Mouse (Mus musculus) frontal cortex, postnatal 36 days (tissue): ENCODE data around the gene Narfl.
"Not testable (repeated sequence)": the region's sequence is repeated elsewhere in the genome, so short reads cannot be mapped to it uniquely, and the experiment has no call there.

Experiments used
- DNase-seq, 2 experiments: peaks; one replicate each; pipeline ENCODE4 v3.0.0; 2022; ENCODE audit warnings: low spot score in 2 of 2

Narfl gene

GRCm38 (mm10) chr17:25773549-25774120 is at the start of gene Narfl:
Gene Narfl (plus strand): TSS chr17:25773776.
- DNase-seq: peak; percentile 99

- no peak for DNase-seq
Observed at GRCm38 (mm10) chr17:25723919-25724318, 49.7 kb upstream of the Narfl start.

GRCm38 (mm10) chr17:25725264-25725663 is 48.3 kb upstream of the Narfl start:
- no peak for DNase-seq

- DNase-seq: peak; percentile 98 to 100
Observed at GRCm38 (mm10) chr17:25727265-25728008, 46.1 kb upstream of the Narfl start, which contains the start of the genes Chtf18 and Rpusd1. Gene Chtf18 (minus strand): TSS chr17:25727419. Gene Rpusd1 (plus strand): TSS chr17:25727670.

- DNase-seq: no peak
Observed at GRCm38 (mm10) chr17:25728009-25728270, 45.6 kb upstream of the Narfl start.

GRCm38 (mm10) chr17:25732082-25732481 is 41.5 kb upstream of the Narfl start:
- peak; percentile 83 to 90 for DNase-seq

- no peak for DNase-seq
Observed at GRCm38 (mm10) chr17:25735246-25735645, 38.3 kb upstream of the Narfl start.

GRCm38 (mm10) chr17:25735745-25736144 is 37.8 kb upstream of the Narfl start, which contains the start of gene Mslnl:
Gene Mslnl (plus strand): TSS chr17:25736042.
- DNase-seq: no peak

GRCm38 (mm10) chr17:25738861-25739260 is 34.7 kb upstream of the Narfl start:
- DNase-seq: no peak

GRCm38 (mm10) chr17:25741471-25741870 is 32.1 kb upstream of the Narfl start:
- not testable (repeated sequence) for DNase-seq

GRCm38 (mm10) chr17:25743831-25744230 is 29.7 kb upstream of the Narfl start:
- DNase-seq: no peak

GRCm38 (mm10) chr17:25744311-25744710 is 29.3 kb upstream of the Narfl start:
- DNase-seq: no peak

- DNase-seq: no peak
Observed at GRCm38 (mm10) chr17:25748238-25748637, 25.3 kb upstream of the Narfl start.

- no peak for DNase-seq
Observed at GRCm38 (mm10) chr17:25749314-25749713, 24.3 kb upstream of the Narfl start.

GRCm38 (mm10) chr17:25751446-25751845 is 22.1 kb upstream of the Narfl start:
- DNase-seq: peak in 1 of 2 experiments; percentile 21

GRCm38 (mm10) chr17:25754241-25754640 is 19.3 kb upstream of the Narfl start, which contains the start of gene Msln:
Gene Msln (minus strand): TSS chr17:25754378.
- DNase-seq: no peak

- DNase-seq: no peak
Observed at GRCm38 (mm10) chr17:25755086-25755485, 18.5 kb upstream of the Narfl start.

GRCm38 (mm10) chr17:25755627-25756377 is 17.8 kb upstream of the Narfl start:
- DNase-seq: no peak

GRCm38 (mm10) chr17:25756378-25757242 is 17.0 kb upstream of the Narfl start:
- DNase-seq: no peak

GRCm38 (mm10) chr17:25757691-25758090 is 15.9 kb upstream of the Narfl start:
- DNase-seq: no peak

GRCm38 (mm10) chr17:25760148-25760547 is 13.4 kb upstream of the Narfl start:
- peak; percentile 36 to 46 for DNase-seq

GRCm38 (mm10) chr17:25761561-25761970 is 12.0 kb upstream of the Narfl start:
- DNase-seq: peak; percentile 31 to 71
